Mouse (Mus musculus): Measurements from ENCODE around the gene Synj2. TPM values are rescaled to one million over a fixed set of nuclear protein-coding genes. Genes with fewer than 3 reads are reported as not detected.

Synj2 gene
- total and polyA plus RNA-seq, 3 experiments, result 1.2 to 2.5 TPM; not detected in 1

DNA sequence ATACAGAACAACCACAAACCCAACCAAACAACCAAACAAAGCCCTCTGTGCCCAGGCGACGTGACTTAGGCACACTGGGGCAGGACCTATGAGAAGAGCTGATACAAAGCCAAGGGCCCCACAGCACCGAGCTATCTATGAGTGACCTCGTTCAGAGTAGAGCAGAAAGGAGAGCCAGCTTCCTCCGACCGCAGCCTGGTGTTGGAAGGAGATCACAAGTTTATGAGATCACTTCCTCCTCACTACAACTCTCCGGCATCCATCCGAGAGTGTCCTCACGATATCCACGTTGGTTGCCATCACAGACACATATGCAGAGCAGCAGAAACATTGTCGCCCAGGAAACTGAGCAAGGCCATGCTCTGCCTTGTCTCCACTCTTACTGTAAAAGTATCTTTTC lies 67.5 kb downstream of the Synj2 start:
- H3K27ac ChIP-seq (ENCODE audit: control insufficient read depth, low read depth, low read length), result peak overlapping the region; percentile 20
- peaks cover 9 to 17% of the 10 kb centered on the region in 2 experiments for H3K4me1 ChIP-seq (ENCODE audit: control insufficient read depth in 1 of 2, insufficient read depth in 2 of 2, low read length in 2 of 2)

DNA sequence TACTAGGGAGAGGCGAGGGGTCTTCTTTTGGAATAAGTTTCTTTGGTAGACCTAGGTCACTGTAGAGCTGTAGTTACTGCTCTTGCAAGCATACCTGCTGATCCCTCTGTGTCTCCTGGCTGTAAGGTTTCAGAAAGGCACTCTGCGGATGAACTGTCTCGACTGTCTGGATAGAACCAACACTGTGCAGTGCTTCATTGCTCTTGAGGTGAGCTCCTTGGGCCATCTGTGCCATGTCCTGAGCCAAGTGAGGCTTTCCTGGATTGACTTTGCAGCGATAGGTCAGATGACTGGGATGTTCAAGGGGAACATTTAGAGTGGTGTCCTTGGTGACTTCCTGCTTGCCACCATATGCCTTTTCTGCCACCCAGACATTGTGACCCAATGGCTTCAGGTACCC lies 68.5 kb downstream of the Synj2 start:
- Histone ChIP-seq H3K27me3 (ENCODE audit: control insufficient read depth in 1 of 2, insufficient read depth in 2 of 2, low read length in 2 of 2) (no peaks in the 10 kb centered on the region), H3K4me3 (ENCODE audit: control insufficient read depth in 1 of 2, insufficient read depth in 1 of 2, low read depth in 2 of 2, low read length in 2 of 2) (no peak overlapping the region), H3K79me2 (ENCODE audit: control insufficient read depth, insufficient read depth, low read length, poor library complexity) (no peaks in the 10 kb centered on the region), H3K4me1 (ENCODE audit: control insufficient read depth in 1 of 2, insufficient read depth in 2 of 2, low read length in 2 of 2) (peaks cover 9 to 17% of the 10 kb centered on the region in 2 experiments), H3K9ac (ENCODE audit: control insufficient read depth, low read depth, low read length, poor library complexity, severe bottlenecking) (no peak overlapping the region), H3K9me3 (replicated peaks; ENCODE audit: insufficient read depth, low read length) (no peaks in the 10 kb centered on the region), H3K36me3 (ENCODE audit: control insufficient read depth in 1 of 2, insufficient read depth in 2 of 2, low read length in 2 of 2) (peaks cover 0 to 14% of the 10 kb centered on the region in 2 experiments; a peak in 2 of 4 replicates), H3K27ac (ENCODE audit: control insufficient read depth, low read depth, low read length) (no peak overlapping the region)
- TF ChIP-seq NELFE (IDR thresholded peaks at IDR 0.05; ENCODE audit: low read depth, low read length) (no peak), SMC3 (IDR thresholded peaks at IDR 0.05; ENCODE audit: low read depth, low read length) (no peak), CHD1 (IDR thresholded peaks at IDR 0.05; ENCODE audit: low read depth, low read length) (no peak), ZKSCAN1 (IDR thresholded peaks at IDR 0.05; ENCODE audit: low read depth, low read length) (no peak), JUND (IDR thresholded peaks at IDR 0.05; ENCODE audit: low read depth, low read length) (no peak)
- no peak for DNase-seq (ENCODE audit: low read depth, low spot score)

More for the DNA sequence above, 67.5 kb downstream of the Synj2 start:
- TF ChIP-seq POLR2AphosphoS2 (IDR thresholded peaks at IDR 0.05; ENCODE audit: low read length) (no peak), CTCF (IDR thresholded peaks at IDR 0.05 in 2 of 3, conservative IDR thresholded peaks at IDR 0.05 in 1 of 3; ENCODE audit: control insufficient read depth in 1 of 3, insufficient read depth in 1 of 3, low read depth in 2 of 3, low read length in 3 of 3, poor library complexity in 1 of 3, severe bottlenecking in 1 of 3) (no peak), MAZ (IDR thresholded peaks at IDR 0.05; ENCODE audit: low read depth, low read length) (no peak), MYC (IDR thresholded peaks at IDR 0.05; ENCODE audit: low read depth, low read length) (no peak), RCOR1 (IDR thresholded peaks at IDR 0.05; ENCODE audit: low read depth, low read length) (no peak), MYB (IDR thresholded peaks at IDR 0.05; ENCODE audit: low read depth, low read length) (no peak), ZMIZ1 (IDR thresholded peaks at IDR 0.05; ENCODE audit: low read depth, low read length) (no peak), EP300 (IDR thresholded peaks at IDR 0.05; ENCODE audit: low read depth in 1 of 2, low read length in 2 of 2) (no peak), SMC3 (IDR thresholded peaks at IDR 0.05; ENCODE audit: low read depth, low read length) (no peak), CHD2 (IDR thresholded peaks at IDR 0.05; ENCODE audit: low read length) (no peak), NELFE (IDR thresholded peaks at IDR 0.05; ENCODE audit: low read depth, low read length) (no peak), MEF2A (IDR thresholded peaks at IDR 0.05; ENCODE audit: extremely low read depth, insufficient replicate concordance, low read depth, low read length, poor library complexity, severe bottlenecking) (no peak), MAFK (IDR thresholded peaks at IDR 0.05; ENCODE audit: borderline replicate concordance, low read depth, low read length) (no peak), KAT2A (conservative IDR thresholded peaks at IDR 0.05; ENCODE audit: low read depth, low read length) (no peak), USF1 (IDR thresholded peaks at IDR 0.05; ENCODE audit: low read depth, low read length) (no peak), TAL1 (IDR thresholded peaks at IDR 0.05; ENCODE audit: low read length) (no peak), GABPA (IDR thresholded peaks at IDR 0.05; ENCODE audit: low read depth, low read length) (no peak), CHD1 (IDR thresholded peaks at IDR 0.05; ENCODE audit: low read depth, low read length) (no peak)
- DNase-seq (ENCODE audit: low read depth, low spot score), result peak; percentile 29
- no peaks in the 10 kb centered on the region for H3K9me3 ChIP-seq (replicated peaks; ENCODE audit: insufficient read depth, low read length)
- H3K36me3 ChIP-seq (ENCODE audit: control insufficient read depth in 1 of 2, insufficient read depth in 2 of 2, low read length in 2 of 2), result peaks cover 0 to 14% of the 10 kb centered on the region in 2 experiments; a peak in 2 of 4 replicates
- H3K79me2 ChIP-seq (ENCODE audit: control insufficient read depth, insufficient read depth, low read length, poor library complexity), result no peaks in the 10 kb centered on the region
- no peak overlapping the region for H3K4me3 ChIP-seq (ENCODE audit: control insufficient read depth in 1 of 2, insufficient read depth in 1 of 2, low read depth in 2 of 2, low read length in 2 of 2)
- H3K9ac ChIP-seq (ENCODE audit: control insufficient read depth, low read depth, low read length, poor library complexity, severe bottlenecking), result no peak overlapping the region
- no peaks in the 10 kb centered on the region for H3K27me3 ChIP-seq (ENCODE audit: control insufficient read depth in 1 of 2, insufficient read depth in 2 of 2, low read length in 2 of 2)
